Mouse (Mus musculus): ENCODE results near the gene Hspb7. TPM values are rescaled to one million over a fixed set of nuclear protein-coding genes. Genes with fewer than 3 reads are reported as not detected.

Hspb7 gene
- polyA plus RNA-seq, 1 experiment from 2014 or later = 0.04 TPM

DNA sequence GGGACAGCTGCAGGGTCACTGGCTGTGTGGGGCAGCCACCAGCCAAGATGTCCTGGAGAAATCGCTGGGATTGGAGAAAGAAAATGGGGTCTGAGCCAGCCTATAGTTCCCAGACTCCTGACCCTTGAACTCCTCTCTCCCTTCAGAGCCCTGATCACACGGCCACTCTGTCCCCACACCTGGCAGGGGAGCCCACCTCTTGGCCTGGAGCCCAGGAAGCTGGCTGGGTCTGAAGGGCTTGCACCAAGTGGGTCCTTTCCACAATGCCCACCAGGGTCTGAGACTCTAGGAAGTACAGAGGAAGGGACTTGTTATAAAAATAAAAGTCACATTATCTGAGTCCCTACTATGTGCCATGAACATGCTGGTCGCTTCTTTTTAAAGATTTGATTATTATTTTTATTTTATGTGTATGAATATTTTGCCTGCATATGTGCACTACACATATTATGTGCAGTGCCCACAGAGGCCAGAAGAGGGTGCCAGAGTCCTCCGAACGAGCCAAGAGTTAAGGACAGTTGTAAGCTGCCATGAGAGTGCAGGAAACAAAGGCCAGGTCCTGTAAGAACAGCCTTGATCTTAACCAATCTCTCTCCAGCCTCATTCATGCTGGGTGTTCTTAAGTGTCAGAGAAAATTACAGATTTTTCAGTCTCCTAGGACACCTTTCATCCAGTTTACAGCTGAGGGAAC, 33.3 kb upstream of the Hspb7 start:
- ATAC-seq = peak; percentile 43; the same call in 1 of the 2 replicates
- TF ChIP-seq CTCF (IDR thresholded peaks at IDR 0.05; ENCODE audit: low read depth) = peak; percentile 81
- TF ChIP-seq EP300 (IDR thresholded peaks at IDR 0.05; ENCODE audit: low read depth) = no peak
- Histone ChIP-seq H3K36me3 (replicated peaks; ENCODE audit: insufficient read depth, low read length) (no peaks in the 10 kb centered on the region), H3K27ac (ENCODE audit: low read depth) (no peak overlapping the region), H3K4me1 (ENCODE audit: insufficient read depth) (no peaks in the 10 kb centered on the region), H3K4me3 (ENCODE audit: low read depth, low read length) (no peak overlapping the region), H3K27me3 (ENCODE audit: insufficient read depth, low read length) (peaks cover 26% of the 10 kb centered on the region), H3K4me2 (ENCODE audit: low read depth, low read length) (no peak overlapping the region), H3K9me3 (ENCODE audit: low read length) (no peaks in the 10 kb centered on the region), H3K9ac (replicated peaks) (no peak overlapping the region)
- peak; percentile 79 for DNase-seq
- 19% methylated on average over 5 of the region's 5 CpGs for WGBS (ENCODE audit: insufficient replicate concordance)

DNA sequence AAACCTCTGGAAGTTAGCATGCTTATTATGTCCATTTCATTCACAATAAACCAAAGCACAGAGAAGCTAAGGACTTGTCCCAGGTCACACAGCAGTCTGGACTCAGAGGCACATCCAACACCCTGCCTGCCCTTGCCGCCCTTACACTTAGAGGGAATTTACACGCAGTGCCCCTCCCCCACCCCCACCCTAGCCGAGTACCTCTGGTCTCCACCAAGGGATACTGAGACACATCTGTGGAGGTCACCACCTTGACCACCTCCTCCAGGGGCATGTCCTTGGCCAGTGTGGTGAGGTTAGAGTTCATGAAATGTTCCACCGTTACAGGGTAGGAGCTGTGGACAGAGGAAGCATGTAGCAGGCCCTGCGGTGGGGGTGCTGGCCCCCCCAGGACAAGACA, 32.6 kb upstream of the Hspb7 start:
- H3K36me3 ChIP-seq (replicated peaks; ENCODE audit: insufficient read depth, low read length) = no peaks in the 10 kb centered on the region
- no peak overlapping the region for H3K4me2 ChIP-seq (ENCODE audit: low read depth, low read length)
- H3K4me3 ChIP-seq (ENCODE audit: low read depth, low read length) = no peak overlapping the region
- no peaks in the 10 kb centered on the region for H3K4me1 ChIP-seq (ENCODE audit: insufficient read depth)
- no peak overlapping the region for H3K27ac ChIP-seq (ENCODE audit: low read depth)
- WGBS (ENCODE audit: insufficient replicate concordance) = 53% methylated on average over 5 of the region's 5 CpGs
- ATAC-seq = no peak
- DNase-seq = no peak
- no peak for TF ChIP-seq EP300 (IDR thresholded peaks at IDR 0.05; ENCODE audit: low read depth)
- TF ChIP-seq CTCF (IDR thresholded peaks at IDR 0.05; ENCODE audit: low read depth) = no peak
- H3K9ac ChIP-seq (replicated peaks) = no peak overlapping the region
- H3K9me3 ChIP-seq (ENCODE audit: low read length) = no peaks in the 10 kb centered on the region
- peaks cover 19% of the 10 kb centered on the region for H3K27me3 ChIP-seq (ENCODE audit: insufficient read depth, low read length)

DNA sequence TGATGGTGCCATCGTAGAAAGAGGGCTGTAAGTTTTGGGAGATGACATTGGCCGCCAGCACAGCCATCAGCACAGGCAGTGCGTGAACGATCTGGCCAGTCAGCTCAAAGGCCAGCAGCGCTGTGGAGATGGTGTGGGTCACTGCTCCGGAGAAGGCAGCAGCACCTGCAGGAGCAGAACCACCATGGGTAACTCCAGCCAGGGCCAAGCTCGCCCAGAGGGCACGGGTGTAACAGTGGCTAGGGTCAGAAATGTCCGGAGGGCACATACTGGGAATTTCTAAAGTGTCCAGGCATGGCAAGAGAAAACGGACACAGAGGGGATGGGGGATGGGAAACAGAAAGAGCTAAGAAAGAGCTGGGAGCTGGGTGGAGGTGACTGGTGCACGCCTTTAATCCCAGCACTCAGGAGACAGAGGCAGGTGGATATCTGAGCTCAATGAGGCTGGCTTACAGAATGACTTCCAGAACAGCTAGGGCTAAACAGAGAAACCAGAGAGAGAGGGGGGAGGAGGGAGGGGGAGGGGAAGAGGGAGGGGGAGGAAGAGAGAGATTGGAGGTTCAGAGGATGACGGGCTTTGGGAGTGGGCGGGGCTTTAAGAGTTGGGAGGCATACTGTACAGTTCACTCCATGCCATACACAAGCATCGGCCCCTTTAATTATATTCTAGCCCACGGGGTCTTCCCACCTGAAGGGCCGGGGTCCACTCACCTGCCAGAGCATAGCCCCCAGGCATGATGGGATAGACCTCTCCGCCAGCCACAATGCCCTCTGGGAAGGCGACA, 31.0 kb upstream of the Hspb7 start:
- Histone ChIP-seq H3K4me2 (ENCODE audit: low read depth, low read length) (no peak overlapping the region), H3K9ac (replicated peaks) (no peak overlapping the region), H3K4me1 (ENCODE audit: insufficient read depth) (no peaks in the 10 kb centered on the region), H3K9me3 (ENCODE audit: low read length) (no peaks in the 10 kb centered on the region), H3K27me3 (ENCODE audit: insufficient read depth, low read length) (peaks cover 3% of the 10 kb centered on the region), H3K36me3 (replicated peaks; ENCODE audit: insufficient read depth, low read length) (no peaks in the 10 kb centered on the region), H3K27ac (ENCODE audit: low read depth) (no peak overlapping the region), H3K4me3 (ENCODE audit: low read depth, low read length) (no peak overlapping the region)
- DNase-seq = no peak
- TF ChIP-seq EP300 (IDR thresholded peaks at IDR 0.05; ENCODE audit: low read depth) (no peak), CTCF (IDR thresholded peaks at IDR 0.05; ENCODE audit: low read depth) (no peak)
- 71% methylated on average over 18 of the region's 18 CpGs for WGBS (ENCODE audit: insufficient replicate concordance)
- ATAC-seq = no peak

DNA sequence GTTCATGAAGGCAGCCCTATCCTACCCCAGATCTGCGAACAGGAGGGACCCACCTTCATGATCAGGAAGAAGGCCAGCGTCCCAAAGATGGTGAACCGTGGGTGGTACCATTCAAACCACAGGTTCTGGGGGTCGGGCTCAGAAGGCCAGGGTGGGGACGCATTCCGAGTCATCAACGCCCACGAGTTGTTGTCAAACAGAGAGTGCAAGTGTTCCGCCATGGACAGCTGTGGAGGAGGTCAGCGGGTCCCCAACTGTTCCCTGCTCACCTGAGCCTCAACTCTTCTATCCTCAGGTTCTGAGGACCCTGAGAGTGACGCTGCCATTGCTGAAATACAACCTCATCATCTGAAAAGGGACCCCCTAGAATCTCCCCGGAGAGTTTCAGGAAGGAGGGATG, 29.3 kb upstream of the Hspb7 start:
- Histone ChIP-seq H3K27me3 (ENCODE audit: insufficient read depth, low read length) (no peaks in the 10 kb centered on the region), H3K4me3 (ENCODE audit: low read depth, low read length) (no peak overlapping the region), H3K36me3 (replicated peaks; ENCODE audit: insufficient read depth, low read length) (no peaks in the 10 kb centered on the region), H3K4me2 (ENCODE audit: low read depth, low read length) (no peak overlapping the region), H3K9ac (replicated peaks) (no peak overlapping the region), H3K27ac (ENCODE audit: low read depth) (no peak overlapping the region), H3K9me3 (ENCODE audit: low read length) (no peaks in the 10 kb centered on the region), H3K4me1 (ENCODE audit: insufficient read depth) (no peaks in the 10 kb centered on the region)
- ATAC-seq (no peak), DNase-seq (no peak)
- WGBS (ENCODE audit: insufficient replicate concordance) = 77% methylated on average over 12 of the region's 12 CpGs
- TF ChIP-seq CTCF (IDR thresholded peaks at IDR 0.05; ENCODE audit: low read depth) (no peak), EP300 (IDR thresholded peaks at IDR 0.05; ENCODE audit: low read depth) (no peak)

DNA sequence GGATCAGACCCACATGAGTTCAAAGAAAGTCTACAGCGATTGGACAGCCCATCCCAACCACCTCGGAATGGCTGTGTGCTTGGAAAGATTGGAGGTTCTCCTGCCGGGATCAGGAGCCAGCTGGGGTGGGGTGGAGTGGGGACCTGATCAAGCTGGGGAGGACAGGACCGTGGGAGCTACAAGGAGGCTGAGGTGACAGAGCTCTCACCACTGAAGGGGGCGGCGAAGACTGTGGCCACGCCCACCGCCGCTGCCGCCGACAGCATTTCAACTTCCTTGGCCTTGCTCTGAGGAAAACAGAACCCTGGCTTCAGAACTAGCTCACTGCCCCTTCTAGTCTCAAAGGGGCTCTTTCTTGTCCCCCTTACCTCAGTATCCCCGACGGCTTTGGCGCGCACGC, 25.8 kb upstream of the Hspb7 start:
- Histone ChIP-seq H3K4me3 (ENCODE audit: low read depth, low read length) (no peak overlapping the region), H3K9me3 (ENCODE audit: low read length) (no peaks in the 10 kb centered on the region), H3K27me3 (ENCODE audit: insufficient read depth, low read length) (no peaks in the 10 kb centered on the region), H3K4me2 (ENCODE audit: low read depth, low read length) (no peak overlapping the region), H3K4me1 (ENCODE audit: insufficient read depth) (no peaks in the 10 kb centered on the region), H3K36me3 (replicated peaks; ENCODE audit: insufficient read depth, low read length) (no peaks in the 10 kb centered on the region), H3K9ac (replicated peaks) (no peak overlapping the region), H3K27ac (ENCODE audit: low read depth) (no peak overlapping the region)
- WGBS (ENCODE audit: insufficient replicate concordance) = 18% methylated on average over 16 of the region's 16 CpGs
- TF ChIP-seq EP300 (IDR thresholded peaks at IDR 0.05; ENCODE audit: low read depth) (no peak), CTCF (IDR thresholded peaks at IDR 0.05; ENCODE audit: low read depth) (no peak)
- DNase-seq (no peak), ATAC-seq (no peak)

DNA sequence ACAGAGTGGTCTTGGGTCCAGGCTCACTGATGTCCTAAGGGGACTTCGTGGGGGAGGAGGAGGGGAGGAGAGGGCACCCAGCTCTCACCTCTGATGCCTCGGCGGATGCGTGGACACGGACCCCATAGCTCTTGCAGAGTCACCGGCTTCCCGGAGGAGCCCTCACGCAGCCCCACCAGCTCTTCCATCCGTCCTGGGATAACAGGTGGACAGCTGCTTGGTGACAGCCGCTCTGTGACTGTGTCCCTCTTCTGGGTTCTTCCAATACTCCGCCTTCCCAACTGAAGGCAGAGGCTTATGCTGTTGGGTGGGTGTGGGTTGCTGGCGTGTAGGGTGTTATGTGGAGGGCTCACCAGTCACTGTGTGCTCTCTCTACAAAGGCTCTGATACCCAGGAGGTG, 22.7 kb upstream of the Hspb7 start:
- Histone ChIP-seq H3K9me3 (ENCODE audit: low read length) (no peaks in the 10 kb centered on the region), H3K4me2 (ENCODE audit: low read depth, low read length) (no peak overlapping the region), H3K36me3 (replicated peaks; ENCODE audit: insufficient read depth, low read length) (no peaks in the 10 kb centered on the region), H3K9ac (replicated peaks) (no peak overlapping the region), H3K4me3 (ENCODE audit: low read depth, low read length) (no peak overlapping the region), H3K4me1 (ENCODE audit: insufficient read depth) (no peaks in the 10 kb centered on the region), H3K27ac (ENCODE audit: low read depth) (no peak overlapping the region), H3K27me3 (ENCODE audit: insufficient read depth, low read length) (no peaks in the 10 kb centered on the region)
- DNase-seq (no peak), ATAC-seq (no peak)
- 79% methylated on average over 12 of the region's 12 CpGs for WGBS (ENCODE audit: insufficient replicate concordance)
- TF ChIP-seq CTCF (IDR thresholded peaks at IDR 0.05; ENCODE audit: low read depth) (no peak), EP300 (IDR thresholded peaks at IDR 0.05; ENCODE audit: low read depth) (no peak)

Data from liver, postnatal 0 days (tissue).